Mouse (Mus musculus): ENCODE measurements around the gene Akr1c14. TPM values are rescaled to one million over a fixed set of nuclear protein-coding genes. Genes with fewer than 3 reads are reported as not detected.
"Not testable (repeated sequence)": the region's sequence is repeated elsewhere in the genome, so short reads cannot be mapped to it uniquely, and the experiment has no call there.

Akr1c14 gene
- polyA plus RNA-seq, 1 experiment = 1.7 TPM

GRCm38 (mm10) chr13:4110281-4111188 lies 61.7 kb downstream of the Akr1c14 start:
- no peak overlapping the region for H3K4me3 ChIP-seq (ENCODE audit: insufficient read depth, low read length)

DNA sequence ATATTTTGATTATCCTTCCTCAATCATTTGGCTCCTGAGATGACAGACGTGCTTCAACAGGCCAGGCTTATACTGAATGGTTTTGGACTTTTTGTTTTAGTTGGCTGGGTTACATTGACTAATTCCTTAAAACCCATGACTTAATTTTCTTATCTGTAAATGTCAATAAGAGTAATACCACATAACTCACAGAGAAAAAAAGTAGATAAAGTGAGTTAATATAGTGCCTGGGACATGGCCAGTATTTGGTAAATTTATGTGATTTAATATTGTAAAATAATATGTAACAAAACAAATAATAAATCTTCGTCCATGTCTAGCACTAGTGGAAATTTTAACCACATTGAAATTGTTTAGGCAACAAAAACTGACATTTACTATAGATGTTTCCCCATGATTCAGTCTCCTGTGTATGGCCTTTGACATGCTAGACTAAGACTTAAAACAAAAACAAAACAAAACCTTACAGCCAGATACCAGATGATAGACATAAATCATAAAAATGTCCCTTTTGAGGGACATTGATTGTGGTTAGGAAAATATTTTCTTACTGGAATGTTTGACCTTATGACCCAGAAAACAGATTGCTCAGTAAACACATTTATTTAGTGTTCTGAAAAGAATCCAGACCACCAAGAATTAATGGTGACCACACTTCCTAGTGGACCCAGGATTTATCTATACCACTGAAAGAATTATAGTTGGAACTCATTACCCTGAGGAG lies 70.5 kb downstream of the Akr1c14 start:
- Histone ChIP-seq H3K4me1 (ENCODE audit: control insufficient read depth, insufficient read depth, low read length) (no peaks in the 10 kb centered on the region), H3K4me3 (ENCODE audit: insufficient read depth, low read length) (no peak overlapping the region), H3K27ac (ENCODE audit: insufficient read depth, low read length) (no peak overlapping the region)
- TF ChIP-seq CTCF (IDR thresholded peaks at IDR 0.05; ENCODE audit: extremely low read depth, insufficient read depth, low read length) = no peak
- TF ChIP-seq POLR2A (IDR thresholded peaks at IDR 0.05; ENCODE audit: extremely low read depth, insufficient read depth, low read length) = no peak

More at GRCm38 (mm10) chr13:4110281-4111188, 61.7 kb downstream of the Akr1c14 start:
- Histone ChIP-seq H3K4me1 (ENCODE audit: control insufficient read depth, insufficient read depth, low read length) (no peaks in the 10 kb centered on the region), H3K27ac (ENCODE audit: insufficient read depth, low read length) (no peak overlapping the region)
- TF ChIP-seq POLR2A (IDR thresholded peaks at IDR 0.05; ENCODE audit: extremely low read depth, insufficient read depth, low read length) = no peak
- peak; percentile 60 for TF ChIP-seq CTCF (IDR thresholded peaks at IDR 0.05; ENCODE audit: extremely low read depth, insufficient read depth, low read length)

- Histone ChIP-seq H3K4me3 (ENCODE audit: insufficient read depth, low read length) (no peak overlapping the region), H3K27ac (ENCODE audit: insufficient read depth, low read length) (no peak overlapping the region), H3K4me1 (ENCODE audit: control insufficient read depth, insufficient read depth, low read length) (no peaks in the 10 kb centered on the region)
- TF ChIP-seq CTCF (IDR thresholded peaks at IDR 0.05; ENCODE audit: extremely low read depth, insufficient read depth, low read length) (no peak), POLR2A (IDR thresholded peaks at IDR 0.05; ENCODE audit: extremely low read depth, insufficient read depth, low read length) (no peak)
Measured at GRCm38 (mm10) chr13:4123146-4123545, 74.3 kb downstream of the Akr1c14 start.

DNA sequence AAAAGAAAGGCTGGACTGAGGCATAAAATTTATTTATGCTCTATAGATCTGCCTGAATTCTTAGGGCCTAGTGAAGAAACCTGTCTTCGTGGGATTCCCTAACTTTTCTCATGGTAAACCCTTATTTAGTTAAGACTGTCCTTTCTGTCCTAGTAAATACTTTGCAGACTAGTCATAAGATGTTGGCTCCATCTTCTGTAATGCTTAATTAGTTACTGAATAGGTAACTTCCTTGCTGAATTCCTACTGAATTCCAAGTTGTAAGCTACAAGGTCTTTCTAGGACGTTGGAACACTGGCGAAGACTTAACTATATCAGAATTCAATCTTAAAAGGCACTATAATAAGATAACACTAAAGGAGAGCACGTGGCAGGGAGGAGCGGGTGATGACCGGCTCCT lies 75.7 kb downstream of the Akr1c14 start:
- not testable (repeated sequence) for H3K4me3 ChIP-seq (ENCODE audit: insufficient read depth, low read length); H3K27ac ChIP-seq (ENCODE audit: insufficient read depth, low read length); H3K4me1 ChIP-seq (ENCODE audit: control insufficient read depth, insufficient read depth, low read length)

GRCm38 (mm10) chr13:4125846-4126245 lies 77.0 kb downstream of the Akr1c14 start:
- not testable (repeated sequence) for H3K4me1 ChIP-seq (ENCODE audit: control insufficient read depth, insufficient read depth, low read length); H3K4me3 ChIP-seq (ENCODE audit: insufficient read depth, low read length); H3K27ac ChIP-seq (ENCODE audit: insufficient read depth, low read length)

GRCm38 (mm10) chr13:4129100-4129499 lies 80.3 kb downstream of the Akr1c14 start:
- H3K27ac ChIP-seq (ENCODE audit: insufficient read depth, low read length) = no peak overlapping the region
- H3K4me1 ChIP-seq (ENCODE audit: control insufficient read depth, insufficient read depth, low read length) = no peaks in the 10 kb centered on the region

GRCm38 (mm10) chr13:4131317-4131716 lies 82.5 kb downstream of the Akr1c14 start:
- H3K27ac ChIP-seq (ENCODE audit: insufficient read depth, low read length) = no peak overlapping the region
- TF ChIP-seq CTCF (IDR thresholded peaks at IDR 0.05; ENCODE audit: extremely low read depth, insufficient read depth, low read length) = no peak
- H3K4me1 ChIP-seq (ENCODE audit: control insufficient read depth, insufficient read depth, low read length) = no peaks in the 10 kb centered on the region
- no peak overlapping the region for H3K4me3 ChIP-seq (ENCODE audit: insufficient read depth, low read length)

More at GRCm38 (mm10) chr13:4129100-4129499, 80.3 kb downstream of the Akr1c14 start:
- no peak overlapping the region for H3K4me3 ChIP-seq (ENCODE audit: insufficient read depth, low read length)
- TF ChIP-seq POLR2A (IDR thresholded peaks at IDR 0.05; ENCODE audit: extremely low read depth, insufficient read depth, low read length) (no peak), CTCF (IDR thresholded peaks at IDR 0.05; ENCODE audit: extremely low read depth, insufficient read depth, low read length) (peak; percentile 32; the same call in 1 of the 2 replicates)

DNA sequence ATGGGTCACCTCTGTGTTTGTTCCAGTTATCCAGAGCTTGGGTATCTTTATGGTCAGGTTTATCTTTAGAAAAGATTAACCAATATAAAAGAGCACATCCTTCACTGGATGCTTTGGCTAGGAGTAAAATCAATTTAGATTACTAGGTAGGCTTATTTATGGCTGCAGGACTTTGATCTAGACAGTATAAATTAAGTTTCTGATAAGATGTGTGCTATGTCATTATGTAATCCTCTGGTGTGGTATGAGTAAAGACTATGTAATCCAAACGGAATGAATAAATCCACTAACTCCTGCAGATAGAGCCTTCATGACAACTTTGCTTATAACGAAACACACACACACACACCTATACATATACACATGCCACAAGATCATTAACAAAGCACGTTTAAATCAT lies 82.9 kb downstream of the Akr1c14 start:
- H3K4me1 ChIP-seq (ENCODE audit: control insufficient read depth, insufficient read depth, low read length) = no peaks in the 10 kb centered on the region
- TF ChIP-seq POLR2A (IDR thresholded peaks at IDR 0.05; ENCODE audit: extremely low read depth, insufficient read depth, low read length) = no peak
- TF ChIP-seq CTCF (IDR thresholded peaks at IDR 0.05; ENCODE audit: extremely low read depth, insufficient read depth, low read length) = no peak
- H3K4me3 ChIP-seq (ENCODE audit: insufficient read depth, low read length) = no peak overlapping the region
- no peak overlapping the region for H3K27ac ChIP-seq (ENCODE audit: insufficient read depth, low read length)

- Histone ChIP-seq H3K4me1 (ENCODE audit: control insufficient read depth, insufficient read depth, low read length) (no peaks in the 10 kb centered on the region), H3K27ac (ENCODE audit: insufficient read depth, low read length) (no peak overlapping the region), H3K4me3 (ENCODE audit: insufficient read depth, low read length) (no peak overlapping the region)
- no peak for TF ChIP-seq POLR2A (IDR thresholded peaks at IDR 0.05; ENCODE audit: extremely low read depth, insufficient read depth, low read length)
- TF ChIP-seq CTCF (IDR thresholded peaks at IDR 0.05; ENCODE audit: extremely low read depth, insufficient read depth, low read length) = peak; percentile 51
Measured at GRCm38 (mm10) chr13:4133070-4133469, 84.3 kb downstream of the Akr1c14 start.

Other genes with a start within 250 kb of the Akr1c14 start
- gene Calml3, start 244.7 kb upstream of the Akr1c14 start, polyA plus RNA-seq (2012; rRNA removed) = not detected in 2 replicates
- not detected in 2 replicates for gene Calm4, start 211.3 kb upstream of the Akr1c14 start, polyA plus RNA-seq (2012; rRNA removed)
- not detected in 2 replicates for gene Calm5, start 194.8 kb upstream of the Akr1c14 start, polyA plus RNA-seq (2012; rRNA removed)
- 18.5 and 18.7 TPM in 2 replicates for gene Net1, start 130.8 kb upstream of the Akr1c14 start, polyA plus RNA-seq (2012; rRNA removed)
- gene Tubal3, start 130.7 kb upstream of the Akr1c14 start, polyA plus RNA-seq (2012; rRNA removed) = not detected in 2 replicates
- not detected in 2 replicates for gene Ucn3, start 103.7 kb upstream of the Akr1c14 start, polyA plus RNA-seq (2012; rRNA removed)
- 1.8 and 2.0 TPM in 2 replicates for gene Akr1c18, start 101.6 kb downstream of the Akr1c14 start, polyA plus RNA-seq (2012; rRNA removed)
- gene Akr1c13, start 142.1 kb downstream of the Akr1c14 start, polyA plus RNA-seq (2012; rRNA removed) = 0.38 and 0.40 TPM in 2 replicates
- gene Akr1c19, start 179.7 kb downstream of the Akr1c14 start, polyA plus RNA-seq (2012; rRNA removed) = not detected in 2 replicates
- gene Akr1c12, start 230.4 kb downstream of the Akr1c14 start, polyA plus RNA-seq (2012; rRNA removed) = not detected in 2 replicates